Mouse (Mus musculus) c-Kit-positive CD71-negative TER-119-negative erythroid progenitor cells, embryonic 14.5 days (primary cell): Measurements from ENCODE around the gene Lipt1.

Experiments
- DNase-seq: peaks from one replicate; pipeline ENCODE4 v3.0.0-alpha.2; 2013; ENCODE audit warnings: low read depth

The Lipt1 gene

DNA sequence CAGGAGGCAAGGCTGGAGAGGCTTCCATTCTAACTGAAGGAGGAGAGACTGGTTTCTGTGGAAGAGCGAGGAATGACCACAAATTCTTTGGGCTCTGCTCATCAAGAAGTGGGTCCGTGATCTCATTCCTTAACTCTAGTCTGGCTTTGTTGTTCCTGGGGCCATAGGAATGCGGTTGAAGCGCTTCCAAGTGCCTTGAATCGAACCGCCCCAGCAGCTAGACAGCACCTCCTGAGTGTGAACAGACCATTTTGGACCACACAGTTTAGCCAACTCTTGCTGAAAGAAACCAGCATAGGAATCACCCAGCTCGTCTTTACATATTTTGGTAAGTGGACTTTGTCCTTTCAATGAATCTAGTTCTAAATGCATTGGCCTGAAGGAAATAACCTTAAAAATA lies at the start of gene Lipt1:
Gene Lipt1, plus strand, starts transcription at position 35 of the 400 bp plus-strand sequence.
- DNase-seq: no peak

DNA sequence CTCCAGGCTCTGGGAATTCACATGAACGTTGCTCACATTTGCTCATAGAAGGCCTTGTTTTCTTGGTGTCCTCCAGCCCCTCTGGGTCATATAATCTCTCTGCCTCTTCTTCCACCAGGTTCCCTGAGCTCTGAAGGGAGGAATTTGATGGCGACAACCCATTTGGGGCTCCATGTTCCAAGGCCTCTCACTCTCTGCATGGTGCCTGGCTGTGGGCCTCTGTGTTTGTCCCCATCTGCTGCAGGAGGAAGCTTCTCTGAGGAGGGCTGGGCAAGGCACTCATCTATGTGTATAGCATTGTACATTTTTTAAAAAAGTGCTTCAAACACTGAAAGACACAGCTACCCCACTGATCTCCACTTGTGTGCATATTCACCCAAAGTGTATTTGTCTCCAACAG lies 39.9 kb upstream of the Lipt1 start:
- no peak for DNase-seq

DNA sequence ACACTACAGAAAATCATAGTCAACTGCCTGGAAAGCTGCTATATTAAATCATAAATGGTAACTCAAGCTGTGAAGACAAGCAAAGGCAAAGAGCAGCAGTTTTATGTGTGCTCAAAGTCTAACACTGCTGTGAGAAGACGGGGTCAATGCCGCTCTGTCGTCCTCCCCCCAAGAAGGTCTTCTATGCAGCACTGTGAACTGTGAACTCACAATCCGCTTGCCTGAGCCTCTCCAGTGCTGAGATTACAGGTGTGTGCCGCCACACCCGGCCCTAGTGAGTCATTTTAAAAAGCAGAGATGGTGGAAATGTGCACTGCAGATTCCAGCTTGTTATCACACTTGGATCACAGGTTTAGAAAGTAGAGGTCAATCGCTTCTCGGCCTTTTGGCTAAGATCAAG lies 24.7 kb upstream of the Lipt1 start:
- DNase-seq: no peak

DNA sequence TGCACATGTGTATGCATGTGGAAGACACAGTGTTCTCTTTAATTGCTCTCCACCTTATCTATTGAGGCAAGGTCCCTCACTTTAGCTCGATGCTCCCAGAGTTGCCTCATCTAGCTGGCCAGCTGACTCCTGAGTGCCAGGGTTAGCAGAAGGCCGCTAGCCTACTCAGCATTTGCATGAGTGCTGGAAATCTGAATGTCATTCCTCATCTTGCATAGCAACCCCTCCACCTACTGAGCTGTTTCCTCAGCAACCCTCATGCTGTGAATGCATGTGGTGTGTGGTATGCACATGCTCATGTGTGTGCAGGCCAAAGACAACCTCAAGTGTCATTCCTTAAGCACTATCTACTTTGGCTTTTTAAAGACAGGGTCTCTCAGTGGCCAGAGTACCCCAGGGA lies 20.8 kb upstream of the Lipt1 start:
- DNase-seq: no peak

DNA sequence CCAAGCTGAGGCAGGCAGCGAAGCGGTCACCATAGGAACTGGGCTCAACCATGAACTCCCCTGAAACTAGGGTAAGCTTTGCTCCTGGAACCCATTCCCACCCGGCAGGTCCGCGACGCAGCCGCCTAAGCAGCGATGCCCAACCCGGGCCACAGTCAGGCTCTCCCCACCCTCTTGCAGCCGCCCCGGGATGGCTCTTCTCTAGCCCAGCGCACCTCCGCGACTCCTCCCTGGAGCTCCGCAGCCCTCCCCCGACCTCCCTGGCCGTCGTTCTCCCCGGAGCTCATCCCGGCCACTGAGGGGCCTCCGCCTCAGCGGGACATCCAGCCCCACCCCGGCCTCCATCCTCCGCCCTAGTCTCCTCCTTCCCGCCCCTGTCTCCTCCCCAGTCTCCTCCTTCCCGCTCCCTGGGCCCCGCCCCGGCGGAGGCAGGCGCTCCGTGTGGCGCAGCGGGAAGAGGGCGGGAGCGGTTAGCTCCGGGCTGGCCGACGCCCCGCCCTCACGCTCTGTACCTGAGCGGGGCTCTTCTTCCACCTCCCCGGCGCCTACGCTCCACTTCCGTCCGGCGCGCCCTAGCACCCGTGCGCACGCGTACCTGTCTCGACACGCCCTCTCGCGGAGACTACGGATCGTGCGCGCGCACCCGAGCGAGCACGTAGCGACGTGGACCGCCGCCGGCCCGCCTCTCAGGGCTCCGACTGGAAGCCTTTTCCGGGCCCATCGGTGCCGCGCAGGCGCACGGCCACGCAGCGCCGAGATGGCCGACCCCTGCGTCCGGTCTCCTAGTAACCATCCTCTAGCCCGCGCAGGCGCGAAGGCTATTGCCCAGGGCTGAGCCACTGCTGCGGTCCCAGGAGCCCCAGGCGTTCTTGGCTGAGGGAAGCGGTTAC lies 6.8 kb upstream of the Lipt1 start:
- DNase-seq: peak; percentile 95

- DNase-seq: peak; percentile 29
Observed at GRCm38 (mm10) chr1:37865401-37866215, 5.9 kb upstream of the Lipt1 start.

DNA sequence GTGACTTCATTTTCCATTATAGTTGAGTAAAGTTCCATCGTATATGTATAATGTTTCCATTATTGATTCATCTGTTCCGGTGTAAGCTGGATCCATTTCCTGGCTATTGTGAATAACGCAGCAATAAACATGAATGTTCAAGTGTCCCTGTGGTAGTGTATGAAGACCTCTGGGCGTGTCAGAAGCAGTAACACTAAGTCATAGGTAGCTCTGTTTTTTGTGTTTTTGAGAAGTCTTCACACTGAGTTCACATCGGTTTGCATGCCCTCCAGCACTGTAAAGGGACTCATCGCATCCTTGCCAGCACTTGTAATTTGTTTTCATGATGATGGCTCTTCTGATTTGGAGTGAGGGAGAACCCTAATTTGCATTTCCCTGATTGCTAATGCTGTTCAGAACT lies 5.3 kb upstream of the Lipt1 start, which contains the start of gene Tsga10:
Gene Tsga10, minus strand, starts transcription at position 144 of the 400 bp plus-strand sequence.
- no peak for DNase-seq

DNA sequence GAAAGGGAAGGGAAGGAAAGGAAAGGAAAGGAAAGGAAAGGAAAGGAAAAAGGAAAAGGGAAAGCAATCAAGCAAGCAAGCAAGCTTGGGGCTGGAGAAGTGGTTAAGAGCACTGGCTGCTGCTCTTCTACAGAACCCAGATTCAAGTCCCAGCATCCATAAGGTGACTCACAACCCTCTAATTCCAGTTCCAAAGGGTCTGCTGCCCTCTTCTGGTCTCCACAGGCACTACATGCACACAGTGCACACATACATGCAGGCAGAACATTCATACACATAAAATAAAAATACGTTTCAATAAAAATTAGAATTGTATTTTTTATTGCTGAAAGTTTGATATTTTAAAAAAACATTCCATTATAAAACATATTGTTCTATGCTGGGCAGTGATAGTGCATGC lies 4.5 kb upstream of the Lipt1 start:
- DNase-seq: peak; percentile 60

DNA sequence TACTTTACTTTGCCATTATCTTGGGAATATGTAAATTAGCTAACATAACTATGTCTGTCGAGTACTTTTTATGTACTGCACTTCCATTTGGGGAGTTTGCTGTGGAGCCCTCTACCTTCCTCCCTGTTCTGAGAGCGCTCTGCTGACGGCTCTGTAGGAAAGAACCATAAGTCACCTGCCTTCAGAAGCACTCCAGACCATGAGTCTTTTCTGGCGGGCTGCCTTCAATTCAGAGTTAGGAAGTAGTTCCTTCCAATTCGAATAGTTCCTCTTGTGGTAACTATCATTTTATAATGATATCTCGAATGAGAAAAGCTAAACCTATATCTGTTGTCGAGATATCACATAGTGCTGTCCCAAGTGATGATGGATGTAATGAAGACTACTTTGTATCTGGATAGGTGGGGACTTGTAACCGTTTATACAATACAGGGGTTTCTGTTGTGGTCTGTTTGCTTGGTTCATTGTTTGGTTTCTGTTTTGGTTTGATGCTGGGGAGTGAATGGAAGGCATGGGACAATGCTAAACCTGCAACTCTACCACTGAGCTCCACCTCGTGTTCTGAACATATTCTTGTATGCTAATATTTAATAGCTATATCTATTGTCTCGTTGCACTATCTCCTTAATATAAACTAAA lies 3.7 kb upstream of the Lipt1 start:
- DNase-seq: no peak

DNA sequence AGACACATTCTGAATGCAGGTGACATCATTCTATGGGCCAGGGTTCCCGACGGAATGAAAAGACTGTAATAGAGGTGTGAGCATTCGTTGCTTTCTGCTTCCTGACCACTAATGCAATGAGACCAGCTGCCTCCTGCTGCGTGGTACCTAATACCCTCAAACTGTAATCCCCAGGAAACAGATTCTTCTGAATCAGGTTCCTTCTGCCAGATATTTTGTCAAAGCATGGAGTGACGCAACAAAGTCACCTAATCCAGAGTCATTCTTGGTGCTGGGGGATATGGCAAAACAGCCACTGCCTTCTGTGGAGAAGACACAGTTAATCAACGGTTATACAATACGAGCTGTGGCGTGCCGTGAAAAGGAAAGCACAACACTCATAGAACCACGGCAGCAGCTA lies 2.9 kb upstream of the Lipt1 start:
- DNase-seq: no peak

DNA sequence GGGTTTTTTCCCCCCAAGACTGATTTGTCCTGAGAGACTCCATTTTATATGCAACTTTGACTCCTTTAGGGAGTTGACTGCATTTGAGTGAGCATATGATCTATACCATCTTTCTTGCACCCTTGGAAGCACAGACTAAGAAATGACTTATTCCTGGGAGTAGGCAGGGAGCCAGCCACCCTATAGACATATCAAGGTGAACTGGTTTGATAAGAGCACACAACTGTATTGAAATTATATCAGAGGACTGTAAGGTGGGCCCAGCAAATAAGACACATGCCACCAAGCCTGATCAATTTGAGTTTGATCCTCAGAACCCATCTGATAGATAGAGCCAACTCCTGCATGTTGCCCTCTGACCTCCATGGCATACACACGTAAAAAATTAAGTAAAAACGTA lies 2.2 kb upstream of the Lipt1 start:
- DNase-seq: no peak

DNA sequence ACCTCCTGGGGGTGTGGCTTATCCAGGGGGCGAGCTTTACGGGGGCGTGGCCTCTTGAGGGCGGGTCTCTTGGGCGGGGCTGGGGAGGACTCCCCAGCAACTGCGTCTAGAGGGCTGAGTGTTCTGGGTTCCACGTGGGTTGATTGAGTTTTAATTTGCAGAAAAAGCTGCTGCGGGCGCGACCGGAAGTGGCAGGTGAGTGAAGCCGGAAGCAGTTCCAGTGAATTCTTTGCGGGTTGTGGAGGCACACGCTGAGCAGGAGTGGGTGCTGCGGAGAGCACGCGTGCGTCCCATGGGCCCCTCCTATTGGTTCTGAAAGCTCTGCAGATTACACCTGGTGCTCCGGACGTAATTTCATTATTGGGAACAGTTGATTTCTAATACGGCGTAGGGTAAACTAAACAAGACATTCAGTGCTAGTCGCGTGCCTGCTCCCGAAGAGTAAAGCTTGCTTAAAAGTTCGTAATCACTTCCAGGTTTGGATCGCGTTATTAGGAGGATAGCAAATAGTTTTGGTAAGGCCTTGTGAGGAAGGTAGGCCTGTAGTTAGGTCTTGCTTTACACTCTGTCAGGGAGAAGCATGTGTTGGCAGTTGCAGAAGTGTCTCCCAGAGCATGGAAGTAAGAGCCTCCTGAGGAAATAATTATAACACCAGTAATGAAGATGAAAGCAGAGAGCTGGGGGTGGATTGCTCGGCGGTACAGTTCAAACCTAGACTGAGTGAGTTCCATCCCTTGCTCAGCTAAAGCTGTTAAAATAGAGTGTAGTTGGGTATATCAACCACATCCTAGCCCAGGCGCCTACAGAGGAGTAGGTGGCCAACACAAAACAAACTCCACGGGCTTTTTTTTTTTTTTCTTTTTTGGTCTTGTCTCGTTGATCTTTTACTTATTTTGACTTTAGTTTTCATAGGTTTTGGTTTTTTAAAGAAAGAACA lies 861 bp downstream of the Lipt1 start:
- peak; percentile 77 for DNase-seq

GRCm38 (mm10) chr1:37873157-37873556 lies 1.6 kb downstream of the Lipt1 start:
- DNase-seq: no peak

GRCm38 (mm10) chr1:37877736-37878460 lies 6.4 kb downstream of the Lipt1 start:
- DNase-seq: no peak

GRCm38 (mm10) chr1:37883411-37883810 lies 11.9 kb downstream of the Lipt1 start:
- DNase-seq: no peak

GRCm38 (mm10) chr1:37884451-37884850 lies 12.9 kb downstream of the Lipt1 start:
- peak; percentile 56 for DNase-seq

DNA sequence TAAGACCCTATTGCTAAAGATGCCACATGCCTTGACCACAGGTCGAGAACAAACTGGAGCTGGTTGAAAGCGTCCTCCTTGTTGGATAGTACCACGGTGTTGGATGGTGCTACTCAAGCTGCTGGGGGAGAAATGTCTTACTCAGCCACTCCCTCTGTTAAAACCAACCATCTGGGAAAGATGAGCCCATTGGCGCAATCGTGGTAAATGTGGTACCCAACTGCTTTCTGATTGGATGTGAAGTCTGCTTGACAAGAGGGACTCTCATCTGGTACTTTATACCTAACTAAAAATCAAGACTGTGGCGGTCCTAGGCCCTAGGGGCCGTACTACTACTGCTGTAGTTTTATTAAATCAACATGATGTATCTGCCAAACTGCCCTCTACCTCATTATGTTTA lies 17.7 kb downstream of the Lipt1 start:
- DNase-seq: no peak

DNA sequence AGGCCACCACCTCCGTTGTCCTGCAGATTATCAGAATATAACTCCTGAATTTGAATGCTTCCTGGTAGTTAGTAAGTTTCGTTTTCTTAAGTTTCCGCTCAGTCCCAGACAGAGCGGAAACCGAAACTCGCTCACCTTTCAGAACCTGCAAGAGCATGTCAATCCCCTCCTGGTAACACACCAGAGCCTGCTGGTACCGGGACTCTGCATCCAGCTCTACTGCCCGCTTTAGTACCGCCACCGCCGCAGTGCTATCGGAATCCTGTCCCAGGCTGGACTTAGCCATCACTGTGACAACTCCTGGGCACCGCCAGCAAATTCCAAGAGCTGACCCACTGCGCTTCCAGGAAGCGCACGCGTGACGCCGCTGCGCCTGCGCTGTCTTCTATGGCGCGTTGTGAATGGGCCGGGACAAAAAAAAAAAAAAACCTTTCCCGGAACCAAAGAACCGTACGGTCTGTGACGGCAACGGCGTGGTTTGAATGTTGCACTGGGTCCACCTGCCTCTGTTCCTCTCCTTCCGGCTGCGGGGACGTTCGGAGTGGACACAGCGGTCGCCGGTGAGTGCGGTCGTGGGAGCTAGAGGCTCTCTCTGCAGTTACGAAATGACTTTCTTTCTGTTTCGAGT lies 18.6 kb downstream of the Lipt1 start, which contains the start of the genes Mitd1 and Mrpl30:
Gene Mitd1, minus strand, starts transcription at position 387 of the 628 bp plus-strand sequence.
Gene Mrpl30, plus strand, starts transcription at position 453 of the 628 bp plus-strand sequence.
- peak; percentile 94 for DNase-seq

DNA sequence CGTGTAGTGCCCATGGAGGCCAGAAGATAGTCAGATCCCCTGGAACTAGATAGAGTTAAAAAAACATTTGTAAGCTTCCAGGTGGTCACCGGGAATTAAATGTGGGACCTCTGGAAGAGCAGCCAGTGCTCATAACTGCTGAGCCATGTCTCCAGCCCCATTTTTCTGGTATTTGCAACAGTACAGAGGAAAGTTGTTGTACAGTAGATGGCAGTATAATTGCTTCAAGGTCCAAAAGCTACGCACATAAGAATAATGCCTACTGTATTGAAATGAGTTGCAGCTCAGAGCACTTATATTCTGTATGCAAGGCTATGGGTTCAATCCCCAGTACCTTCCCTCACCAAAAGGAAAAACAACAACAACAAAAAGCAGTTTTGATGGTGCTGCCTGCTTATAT lies 19.9 kb downstream of the Lipt1 start:
- DNase-seq: no peak

- DNase-seq: no peak
Observed at GRCm38 (mm10) chr1:37894606-37895005, 23.1 kb downstream of the Lipt1 start.
